Mouse (Mus musculus): ENCODE data around the gene Cbx1.

The Cbx1 gene

DNA sequence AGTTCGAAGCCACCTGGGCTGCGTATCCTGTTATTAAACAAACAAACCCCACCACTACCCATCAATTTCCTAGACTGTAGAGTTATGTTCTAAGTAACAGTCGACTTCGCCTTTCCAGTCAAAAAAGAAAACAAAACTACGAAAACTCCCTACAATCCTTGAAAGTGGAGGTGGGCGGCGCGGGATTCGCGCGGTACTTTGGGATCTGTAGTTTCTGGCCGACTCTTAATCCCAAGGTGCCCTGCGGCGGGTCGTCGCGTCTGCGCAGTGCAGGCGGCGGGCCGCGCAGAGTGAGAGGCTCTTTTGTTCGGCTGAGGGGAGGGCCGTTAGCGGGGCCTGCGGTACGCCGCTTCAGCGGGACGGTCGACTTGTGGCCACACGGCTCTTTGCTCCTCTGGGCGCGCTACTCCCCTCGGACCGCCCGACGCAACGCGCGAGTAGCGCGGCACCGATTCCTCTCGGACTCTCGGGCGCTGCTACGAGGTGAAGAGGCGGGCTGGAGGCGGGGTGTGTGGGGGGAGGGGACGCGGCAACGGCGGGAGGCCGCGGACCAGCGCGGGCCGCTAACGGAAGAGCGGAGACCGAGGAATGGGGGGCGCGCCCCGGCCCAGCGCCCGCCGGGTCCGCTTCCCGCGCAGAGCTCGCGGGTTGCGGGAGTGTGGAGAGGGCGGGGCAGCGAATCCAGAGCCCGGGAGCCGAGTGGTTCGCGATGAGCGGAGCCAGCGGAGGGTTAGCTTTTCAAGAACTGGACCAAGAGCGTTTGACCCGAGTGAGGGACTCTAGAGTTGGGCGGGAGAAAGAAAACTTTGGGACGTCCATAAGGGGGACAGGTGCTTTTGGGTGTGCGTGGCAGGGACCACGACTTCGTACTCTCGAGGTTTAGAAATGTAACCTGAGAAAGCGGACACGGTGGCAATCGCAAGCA is at the start of gene Cbx1:
Gene Cbx1, plus strand, starts transcription at position 257 of the 925 bp plus-strand sequence.
- DNase-seq (ENCODE audit: extremely low read depth, low read depth, low spot score), result no peak

DNA sequence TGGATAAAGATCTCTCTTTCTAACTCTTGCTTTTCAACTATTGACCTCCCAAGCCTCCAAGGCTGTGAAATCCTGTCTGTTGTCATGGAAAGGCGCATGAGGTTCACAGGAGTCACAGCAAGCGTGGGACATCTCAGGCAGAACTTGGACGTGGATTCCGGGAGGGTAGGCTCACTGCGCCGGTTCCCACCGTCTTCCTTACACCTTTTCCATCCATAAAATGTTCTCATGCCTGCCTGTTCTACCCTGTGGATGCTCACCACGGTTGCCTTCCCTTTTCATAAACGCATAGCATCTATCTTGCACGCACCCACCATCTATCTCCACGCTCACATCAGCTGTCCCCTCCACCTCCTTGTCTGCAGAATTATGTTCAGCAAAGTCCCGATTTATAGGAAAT is 48.1 kb upstream of the Cbx1 start:
- DNase-seq (ENCODE audit: extremely low read depth, low read depth, low spot score), result no peak

DNA sequence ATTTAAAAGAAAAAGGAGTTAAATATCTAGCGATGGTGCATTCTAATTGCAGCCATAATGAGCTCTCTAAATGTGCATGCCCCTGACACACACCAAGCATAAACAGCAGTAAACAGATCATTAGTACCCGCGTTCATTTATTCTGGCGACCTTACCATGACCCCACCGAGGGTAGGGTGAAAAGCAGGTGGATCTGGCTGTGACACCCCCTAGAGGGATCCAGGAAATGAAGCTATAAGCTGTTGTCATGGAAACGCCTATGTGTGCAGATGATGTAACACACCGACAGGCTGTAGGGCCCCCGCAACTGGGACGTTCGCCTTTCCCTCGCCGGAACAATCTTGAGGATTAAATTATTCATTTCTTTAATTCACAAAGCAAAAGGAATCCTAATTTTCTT is 46.9 kb upstream of the Cbx1 start:
- no peak for DNase-seq (ENCODE audit: extremely low read depth, low read depth, low spot score)

DNA sequence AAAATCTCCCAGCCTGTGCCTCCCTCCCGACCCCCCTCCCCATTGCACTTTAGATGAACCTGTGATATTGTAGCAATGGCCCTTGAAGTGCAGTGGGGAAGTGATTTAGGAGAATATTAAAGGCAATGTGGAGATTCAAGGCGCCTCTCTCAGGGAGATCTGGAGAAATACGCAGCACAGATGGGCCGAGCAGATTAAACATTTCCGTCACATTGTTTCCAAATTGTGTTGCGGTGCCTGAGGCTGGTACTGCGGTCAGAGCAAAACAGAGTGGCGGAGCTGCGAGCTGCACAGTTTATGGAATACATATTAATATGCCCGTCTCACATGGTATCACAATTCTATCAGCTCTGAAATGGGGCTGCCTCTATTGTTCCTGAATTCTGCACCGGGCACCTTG is 45.9 kb upstream of the Cbx1 start:
- DNase-seq (ENCODE audit: extremely low read depth, low read depth, low spot score), result no peak

DNA sequence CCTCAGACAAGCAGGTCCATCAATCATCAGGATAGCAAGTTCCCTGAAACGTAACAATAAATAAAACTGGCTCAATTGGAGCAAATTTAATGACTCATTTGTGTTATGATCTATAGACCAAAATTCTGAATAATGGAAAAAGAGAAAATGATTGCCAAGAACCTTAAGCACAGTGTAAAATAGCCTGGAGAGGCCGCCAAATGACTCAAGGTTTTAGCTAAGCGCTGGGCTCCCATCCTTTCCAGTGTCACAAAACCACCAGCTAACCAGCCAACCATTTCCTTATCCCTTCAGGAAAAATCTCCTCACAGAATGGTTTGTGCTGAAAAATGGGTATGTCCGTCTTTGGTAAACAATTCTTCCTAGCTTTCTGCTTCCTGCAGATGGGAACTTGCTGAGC is 45.0 kb upstream of the Cbx1 start:
- no peak for DNase-seq (ENCODE audit: extremely low read depth, low read depth, low spot score)

DNA sequence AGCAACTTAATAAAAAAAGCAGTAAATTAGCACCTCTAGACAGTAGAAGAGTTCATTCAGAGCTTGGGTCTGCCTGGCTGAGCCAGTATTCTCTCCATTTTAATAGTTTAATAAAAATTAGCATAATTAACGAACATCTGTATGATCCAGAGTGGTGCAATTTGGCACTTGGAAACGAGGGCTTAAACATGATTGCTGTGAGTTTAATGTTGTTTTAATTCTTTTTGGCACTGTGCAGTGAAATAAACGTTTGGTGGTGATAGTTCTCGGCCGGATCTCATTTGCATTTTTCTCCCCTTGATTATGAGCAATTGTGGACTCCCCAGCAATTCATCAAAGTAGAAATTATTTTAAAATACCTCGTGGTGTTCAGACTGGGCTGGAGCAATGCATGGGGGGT is 42.3 kb upstream of the Cbx1 start:
- DNase-seq (ENCODE audit: extremely low read depth, low read depth, low spot score), result no peak

DNA sequence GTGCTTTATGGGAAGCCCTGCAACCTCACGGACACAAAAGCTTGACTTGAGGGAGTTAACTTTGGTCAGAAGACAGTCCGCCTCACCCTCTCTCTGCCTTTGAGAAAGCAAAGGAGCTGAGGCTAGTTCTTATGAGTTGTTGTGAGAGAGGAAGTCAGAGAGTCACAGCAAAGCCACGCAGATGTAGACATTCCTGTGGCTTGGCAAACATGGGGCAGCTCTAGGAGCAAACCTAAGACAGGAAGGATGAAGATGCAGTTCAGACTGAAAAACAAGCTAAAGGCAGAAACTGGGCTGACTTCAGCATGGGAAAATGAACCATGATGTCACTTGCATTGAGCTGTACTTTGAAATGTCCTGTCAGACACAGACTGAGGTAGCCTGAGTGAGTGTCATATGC is 41.4 kb upstream of the Cbx1 start:
- DNase-seq (ENCODE audit: extremely low read depth, low read depth, low spot score), result no peak

DNA sequence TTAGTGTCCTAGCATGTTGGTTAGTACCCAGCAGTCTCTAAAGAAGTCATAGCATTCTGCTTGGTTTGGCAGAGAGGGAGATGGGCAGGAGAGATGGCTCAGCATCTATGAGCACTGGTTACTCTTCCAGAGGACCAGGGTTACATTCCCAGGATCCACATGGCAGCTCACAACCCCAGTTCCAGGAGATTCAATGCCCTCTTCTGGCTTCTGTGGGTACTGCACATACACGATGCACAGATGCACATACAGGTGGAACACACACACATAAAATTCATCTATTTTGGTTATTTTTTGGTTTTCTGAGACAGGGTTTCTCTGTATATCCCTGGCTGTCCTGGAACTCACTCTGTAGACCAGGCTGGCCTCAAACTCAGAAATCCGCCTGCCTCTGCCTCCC is 33.6 kb upstream of the Cbx1 start:
- no peak for DNase-seq (ENCODE audit: extremely low read depth, low read depth, low spot score)

DNA sequence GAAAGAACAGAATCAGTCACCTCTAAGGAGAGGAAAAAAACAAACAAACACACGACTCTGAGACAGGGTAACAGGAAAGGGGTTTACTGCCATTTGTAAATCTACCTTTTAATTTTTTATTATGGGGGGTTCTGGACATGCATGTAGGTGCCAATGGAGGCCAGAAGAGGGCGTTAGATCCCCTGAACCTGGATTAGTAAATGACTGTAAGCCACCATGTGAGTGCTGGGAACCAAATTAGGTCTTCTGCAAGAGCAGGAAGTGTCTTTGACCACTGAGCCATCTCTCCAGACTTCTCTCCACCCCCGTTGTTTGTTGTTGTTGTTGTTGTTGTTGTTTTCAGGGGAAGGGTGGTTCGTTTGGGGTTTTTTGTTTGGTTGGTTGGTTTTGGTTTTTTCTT is 31.5 kb upstream of the Cbx1 start:
- DNase-seq (ENCODE audit: extremely low read depth, low read depth, low spot score), result no peak

DNA sequence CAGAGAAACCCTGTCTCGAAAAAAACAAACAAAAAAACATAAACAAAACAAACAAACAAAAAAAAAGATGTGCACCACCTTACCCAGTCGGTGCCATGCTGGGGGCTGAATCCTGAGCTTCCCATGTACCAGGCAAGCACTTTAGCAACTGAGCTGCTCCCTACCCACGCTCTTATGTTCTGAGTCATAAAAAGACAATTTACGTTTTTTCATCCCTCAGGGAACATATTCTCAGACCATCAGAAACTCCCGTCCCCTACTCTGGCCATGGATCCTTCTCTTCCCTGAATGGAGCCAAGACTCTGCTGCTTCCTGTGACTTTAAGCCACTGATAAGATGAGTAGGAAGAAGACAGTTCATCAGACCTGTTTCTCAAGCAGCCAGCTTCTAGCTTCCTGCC is 30.5 kb upstream of the Cbx1 start:
- DNase-seq (ENCODE audit: extremely low read depth, low read depth, low spot score), result no peak

DNA sequence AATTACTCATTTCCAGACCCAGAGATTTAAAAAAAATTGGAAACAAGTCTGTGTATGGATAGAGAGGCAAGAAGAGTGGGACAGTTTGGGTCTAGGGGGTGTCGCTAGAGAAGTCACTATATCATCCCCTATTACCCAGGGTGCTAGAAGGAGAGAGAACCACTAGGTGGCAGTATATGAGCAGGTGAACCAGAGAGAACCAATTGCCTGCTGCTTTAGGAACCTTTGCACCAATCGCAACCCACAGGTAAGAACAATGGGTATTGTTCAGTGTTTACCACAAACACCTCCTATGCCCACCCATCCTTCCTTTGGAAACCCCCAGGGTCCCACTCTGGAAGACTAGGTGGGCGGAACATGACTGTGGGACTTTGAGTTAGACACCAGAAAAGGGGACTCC is 28.9 kb upstream of the Cbx1 start:
- no peak for DNase-seq (ENCODE audit: extremely low read depth, low read depth, low spot score)

DNA sequence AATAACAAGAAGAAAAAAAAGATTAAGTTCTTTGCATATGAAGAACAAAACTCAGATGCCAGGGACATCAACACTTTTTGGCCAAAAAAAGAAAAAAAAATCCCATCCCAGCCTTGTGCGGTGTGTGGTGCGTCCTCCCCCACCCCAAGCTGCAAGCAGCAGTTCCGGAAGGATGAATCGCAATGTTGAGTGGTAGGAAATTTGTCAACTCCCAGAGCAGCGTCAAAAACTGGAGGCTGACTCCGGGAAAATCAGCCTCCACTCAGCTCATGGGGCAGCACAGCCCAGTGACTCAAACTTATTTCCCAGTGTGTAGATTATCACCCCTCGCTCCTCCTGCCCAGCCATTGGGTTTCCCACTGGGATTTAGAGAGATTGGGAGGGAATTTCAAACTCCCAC is 26.9 kb upstream of the Cbx1 start:
- no peak for DNase-seq (ENCODE audit: extremely low read depth, low read depth, low spot score)

DNA sequence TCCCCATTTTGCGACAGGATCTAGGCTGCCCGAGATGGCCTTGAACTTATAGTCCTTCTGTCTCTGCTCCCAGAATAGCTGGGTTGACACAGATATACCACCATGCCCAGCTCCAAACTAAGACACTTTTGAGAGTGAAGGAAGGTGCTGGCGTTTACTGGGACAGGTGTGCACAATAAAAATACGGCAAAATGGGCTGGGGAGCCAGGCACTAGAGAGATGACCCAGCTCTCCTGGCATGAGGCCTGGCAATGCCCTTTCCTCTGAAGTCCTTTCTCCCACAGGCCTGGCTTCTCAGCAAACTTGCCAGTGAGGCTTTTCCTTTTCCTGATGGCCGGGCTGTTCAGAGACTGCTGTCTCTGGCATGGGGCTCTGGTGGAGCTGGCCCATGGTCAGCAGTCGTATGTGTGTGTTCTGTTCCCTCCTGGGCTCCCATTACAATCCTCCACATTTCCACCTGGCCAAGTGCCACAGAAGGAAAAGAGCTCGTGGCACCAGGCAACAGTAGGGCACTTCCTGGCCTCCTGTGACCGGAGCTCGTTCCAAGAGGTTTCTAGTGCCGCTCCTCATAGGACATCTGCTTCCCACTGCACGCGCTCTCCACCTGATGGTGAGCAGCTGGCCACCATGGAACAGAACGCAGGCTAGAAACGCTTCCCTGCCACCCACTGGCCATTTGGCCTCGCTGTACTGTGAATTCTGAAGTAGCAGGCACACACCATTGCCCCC is 26.0 kb upstream of the Cbx1 start:
- DNase-seq (ENCODE audit: extremely low read depth, low read depth, low spot score), result no peak

DNA sequence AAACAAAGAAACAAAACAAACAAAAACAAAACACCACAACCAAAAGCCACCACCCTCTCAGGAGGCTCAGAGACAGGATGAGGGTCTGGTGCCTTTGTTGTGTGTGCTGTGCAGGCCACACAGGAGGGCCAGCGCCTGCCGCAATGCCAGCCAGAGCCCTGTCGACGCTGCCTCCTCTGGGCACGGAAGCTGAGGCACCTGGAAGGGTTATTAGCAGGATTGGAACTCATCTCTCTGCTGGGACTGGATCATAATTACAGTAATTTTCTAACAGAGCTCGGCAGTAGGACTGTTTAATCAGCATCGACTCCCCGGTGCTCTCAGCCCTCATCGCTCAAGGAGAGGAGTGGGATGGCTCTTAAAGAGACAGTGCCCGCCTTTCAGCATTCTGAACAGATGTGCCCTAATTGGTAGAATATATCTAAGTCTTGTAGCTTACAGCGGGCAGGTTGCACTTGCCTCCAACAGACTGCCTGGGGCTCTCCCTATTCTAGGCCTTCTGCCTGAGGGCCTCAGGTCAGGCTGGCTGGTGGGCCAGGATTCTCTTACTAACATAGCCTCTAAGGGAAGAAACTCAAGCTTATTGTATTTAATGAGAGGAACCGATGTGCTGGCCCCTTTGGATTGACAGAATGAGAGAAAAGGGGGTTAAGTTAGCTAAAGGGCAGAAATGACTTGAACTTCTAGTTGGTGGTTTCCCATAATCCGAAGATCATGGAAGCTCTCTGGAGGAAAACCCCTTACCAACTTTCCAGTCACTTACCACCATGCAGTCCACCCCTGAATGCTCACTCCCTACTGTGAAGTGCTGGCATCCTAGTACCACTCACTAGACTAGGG is 24.2 kb upstream of the Cbx1 start:
- no peak for DNase-seq (ENCODE audit: extremely low read depth, low read depth, low spot score)

DNA sequence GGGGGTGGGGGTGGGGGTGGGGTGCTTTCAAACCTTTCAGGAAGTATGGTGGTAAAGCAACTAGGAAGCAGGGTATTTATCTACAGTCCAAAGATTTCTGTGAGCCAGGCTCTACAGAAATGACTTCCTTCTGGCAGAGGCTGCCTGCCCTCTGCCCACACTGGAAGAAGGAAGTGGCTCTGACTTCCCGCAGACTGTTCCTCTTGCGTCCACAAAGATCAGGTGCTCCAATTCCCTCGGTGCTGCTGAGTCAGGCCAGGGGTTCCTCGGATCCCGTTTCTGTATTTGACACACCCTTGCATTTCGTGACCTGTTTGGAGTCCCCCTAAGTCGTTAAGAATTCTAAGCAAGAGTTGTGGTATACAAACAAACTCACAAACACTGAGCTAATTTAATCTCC is 23.3 kb upstream of the Cbx1 start:
- DNase-seq (ENCODE audit: extremely low read depth, low read depth, low spot score), result no peak

DNA sequence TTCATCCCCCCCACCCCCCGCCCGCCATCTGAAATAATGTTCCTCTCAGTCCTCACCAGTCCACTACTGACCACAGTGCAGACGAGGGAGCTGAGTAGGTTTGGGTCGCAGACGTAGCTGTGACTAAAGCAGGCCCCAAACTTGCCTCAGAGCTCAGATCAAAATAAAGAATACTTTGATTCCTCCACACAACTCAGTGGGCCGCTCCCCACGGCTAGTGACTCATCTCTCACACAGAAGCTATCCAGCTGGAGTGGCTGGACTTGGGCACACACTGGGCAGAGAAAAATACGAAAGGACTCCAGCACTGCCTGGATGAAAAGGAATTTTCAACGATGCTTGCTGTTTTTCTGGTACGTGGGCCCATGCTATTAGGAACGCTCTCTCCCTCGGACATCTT is 22.4 kb upstream of the Cbx1 start:
- DNase-seq (ENCODE audit: extremely low read depth, low read depth, low spot score), result no peak

DNA sequence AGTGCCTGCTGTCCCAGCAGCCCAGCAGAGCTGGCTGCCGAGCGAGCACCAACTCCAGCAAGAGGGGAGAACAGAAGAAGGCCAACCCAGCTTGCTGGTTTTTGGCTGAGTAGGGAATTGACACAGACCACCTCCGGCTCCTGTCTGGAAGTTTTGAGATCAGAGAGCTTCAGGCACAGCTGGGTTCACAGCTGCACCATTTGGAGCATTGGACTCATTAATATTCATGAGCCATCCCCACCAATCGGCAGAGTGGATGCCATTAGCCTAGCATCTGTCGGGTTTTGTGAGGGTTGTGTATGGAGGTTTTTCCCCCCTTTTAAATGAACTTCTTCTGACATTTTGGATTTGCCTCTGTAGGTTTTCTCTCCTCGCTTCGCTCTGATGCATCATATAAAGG is 21.8 kb upstream of the Cbx1 start:
- no peak for DNase-seq (ENCODE audit: extremely low read depth, low read depth, low spot score)

DNA sequence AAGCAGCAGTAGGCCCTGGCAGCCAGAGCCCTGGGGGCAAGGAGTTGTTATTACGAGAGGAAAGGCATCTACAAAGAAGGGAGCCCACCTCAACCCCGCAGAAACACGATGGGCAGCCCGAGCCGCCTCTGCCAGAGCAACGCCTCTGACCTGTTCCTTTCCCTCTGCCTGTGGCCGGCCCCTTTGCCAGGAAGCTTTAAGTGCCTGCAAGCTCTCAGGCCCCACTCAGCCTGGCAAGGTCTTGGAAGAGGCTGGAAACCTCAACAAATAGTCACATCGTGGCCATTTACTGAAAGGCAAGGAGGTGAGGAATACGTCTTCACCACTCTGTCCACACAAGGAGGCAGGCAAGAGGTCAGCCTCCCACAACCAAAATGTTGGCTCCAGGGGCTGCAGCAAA is 20.7 kb upstream of the Cbx1 start:
- no peak for DNase-seq (ENCODE audit: extremely low read depth, low read depth, low spot score)

DNA sequence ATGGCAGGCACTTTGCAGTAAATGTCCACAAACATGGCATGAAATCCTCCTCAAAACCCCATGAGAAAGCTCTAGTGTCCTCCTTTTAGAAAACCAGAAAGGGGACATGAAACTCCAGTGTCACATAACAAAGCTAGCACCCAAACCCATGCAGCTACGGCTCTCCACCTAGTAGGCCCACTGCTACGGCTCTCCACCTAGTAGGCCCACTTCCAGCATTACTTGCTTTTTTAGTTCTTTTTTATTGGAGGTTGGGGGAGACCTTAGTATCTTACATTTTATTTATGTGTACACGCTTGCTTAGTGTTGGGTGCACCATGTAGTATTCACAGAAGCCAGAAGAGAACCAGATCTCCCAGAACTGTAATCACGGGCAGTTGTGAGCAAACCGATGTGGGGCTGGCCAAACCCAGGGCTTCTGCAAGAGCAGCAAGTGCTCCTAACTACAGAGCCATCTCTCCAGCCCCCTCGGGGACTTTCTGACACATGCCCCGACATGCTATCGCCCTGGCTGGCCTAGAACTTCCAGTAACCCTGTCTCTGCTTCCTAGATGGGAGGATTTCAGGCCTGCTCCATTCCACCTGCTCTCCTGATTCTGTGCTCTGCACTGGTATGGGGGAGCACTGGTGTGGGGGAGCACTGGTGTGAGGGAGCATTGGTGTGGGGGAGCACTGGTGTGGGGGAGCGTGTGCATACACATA is 17.5 kb upstream of the Cbx1 start:
- no peak for DNase-seq (ENCODE audit: extremely low read depth, low read depth, low spot score)

DNA sequence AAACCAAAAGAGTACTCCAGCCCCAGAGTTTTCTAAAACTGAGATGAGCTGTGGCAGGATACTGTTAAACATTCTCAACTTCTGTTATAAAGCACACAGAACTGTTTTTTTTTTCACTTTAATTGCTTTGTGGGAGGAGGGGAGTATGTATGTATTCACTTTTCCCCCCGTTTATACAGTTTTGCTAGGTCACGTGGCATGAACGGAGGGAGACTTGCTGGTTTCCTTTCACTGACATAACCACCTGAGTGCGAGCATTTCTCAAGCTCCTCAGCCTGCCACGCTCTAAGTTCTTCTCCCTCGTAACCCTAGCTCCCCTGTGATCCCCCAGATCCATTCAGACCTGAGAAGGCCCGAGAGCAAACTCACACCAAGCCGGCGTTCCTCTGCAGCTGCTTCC is 16.5 kb upstream of the Cbx1 start:
- no peak for DNase-seq (ENCODE audit: extremely low read depth, low read depth, low spot score)

DNA sequence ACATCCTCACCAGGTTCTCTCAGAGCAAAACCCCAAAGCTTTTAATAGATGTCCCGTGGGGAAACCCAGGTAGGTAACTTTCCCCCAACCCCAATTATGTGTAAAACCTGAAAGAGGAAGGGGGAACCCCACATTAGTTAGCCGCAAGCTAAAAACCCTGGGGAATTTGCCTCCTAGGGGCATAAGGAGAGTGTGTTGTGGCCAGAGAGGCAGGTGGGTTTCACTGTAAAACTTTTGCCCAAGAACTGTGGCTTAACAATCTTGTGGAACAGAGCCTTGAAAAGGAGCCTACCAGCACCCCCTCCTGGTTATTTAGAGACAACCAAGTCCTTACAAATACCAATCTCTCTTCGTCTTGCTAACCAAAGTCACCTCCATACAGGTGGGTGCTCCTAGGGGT is 14.4 kb upstream of the Cbx1 start:
- DNase-seq (ENCODE audit: extremely low read depth, low read depth, low spot score), result no peak
